Mouse (Mus musculus) kidney, embryonic 15.5 days (tissue): ENCODE data around the gene Gal3st3. TPM values are rescaled to one million over a fixed set of nuclear protein-coding genes. Genes with fewer than 3 reads are reported as not detected.
A peak's percentile ranks its signal among the peaks of the same experiment; 100 is the strongest.

Source experiments
- ATAC-seq: fragments of 200-750 bp; cut with Nextera tagmentation; replicated peaks from 2 replicates; pipeline ENCODE4 v1.8.0; 2017; ENCODE audit warnings: moderate TSS enrichment; ENCODE audit not compliant: low FRiP score
- H3K27ac ChIP-seq: fragments of 300-500 bp; sonication (generic); 2 replicates; pipeline ENCODE4 v1.5.1; 2015; ENCODE audit warnings: mild to moderate bottlenecking, inconsistent platforms
- H3K27me3 ChIP-seq: fragments of 300-500 bp; sonication (generic); 2 replicates; pipeline ENCODE4 v1.6.1; 2015; ENCODE audit warnings: inconsistent platforms
- H3K36me3 ChIP-seq: fragments of 300-500 bp; sonication (generic); 2 replicates; pipeline ENCODE4 v1.6.1; 2015; ENCODE audit warnings: inconsistent platforms
- H3K4me1 ChIP-seq: fragments of 300-500 bp; sonication (generic); 2 replicates; pipeline ENCODE4 v1.6.1; 2015; ENCODE audit warnings: inconsistent platforms
- H3K4me2 ChIP-seq: fragments of 300-500 bp; sonication (generic); 2 replicates; pipeline ENCODE4 v1.6.1; 2015; ENCODE audit warnings: moderate library complexity, mild to moderate bottlenecking, inconsistent platforms
- H3K4me3 ChIP-seq: fragments of 300-500 bp; sonication (generic); replicated peaks from 2 replicates; pipeline ENCODE4 v1.5.1; 2015; ENCODE audit warnings: mild to moderate bottlenecking, inconsistent platforms
- H3K9ac ChIP-seq: fragments of 300-500 bp; sonication (generic); 2 replicates; pipeline ENCODE4 v1.6.1; 2015; ENCODE audit warnings: mild to moderate bottlenecking, inconsistent platforms
- H3K9me3 ChIP-seq: fragments of 300-500 bp; sonication (generic); replicated peaks from 2 replicates; pipeline ENCODE4 v1.6.1; 2016; ENCODE audit warnings: inconsistent platforms
- WGBS: fragments of 180-500 bp; shearing (Covaris S2); methylation state at CpG from one replicate; pipeline ENCODE4 v1.1.7; 2015; ENCODE audit warnings: mixed read lengths; 5-methylcytosine and 5-hydroxymethylcytosine counted together
- polyA plus RNA-seq: library from polyadenylated mRNA; unstranded; fragments of >200 nt; fragmentation: Nextera tagmentation; extraction: Ambion mirVana; gene quantifications from 2 replicates; pipeline ENCODE4 v1.2.1, GENCODE M21; 2015

Gal3st3 gene
- polyA plus RNA-seq, 1 experiment from 2014 or later = 3.9 TPM

GRCm38 (mm10) chr19:5275736-5276135 is 22.4 kb upstream of the Gal3st3 start:
- no peaks in the 10 kb centered on the region for H3K27me3 ChIP-seq
- H3K9ac ChIP-seq = no peak overlapping the region
- ATAC-seq = no peak
- H3K4me2 ChIP-seq = no peak overlapping the region
- peaks cover 64% of the 10 kb centered on the region for H3K36me3 ChIP-seq
- no peak overlapping the region for H3K4me3 ChIP-seq
- peaks cover 27% of the 10 kb centered on the region for H3K4me1 ChIP-seq
- no peaks in the 10 kb centered on the region for H3K9me3 ChIP-seq
- 94% methylated on average over 5 of the region's 5 CpGs for WGBS
- no peak overlapping the region for H3K27ac ChIP-seq

- Histone ChIP-seq H3K4me2 (no peak overlapping the region), H3K9me3 (no peaks in the 10 kb centered on the region), H3K4me1 (peaks cover 22% of the 10 kb centered on the region), H3K4me3 (no peak overlapping the region), H3K27me3 (no peaks in the 10 kb centered on the region), H3K9ac (no peak overlapping the region), H3K27ac (no peak overlapping the region), H3K36me3 (peaks cover 72% of the 10 kb centered on the region)
- 91% methylated on average over 2 of the region's 2 CpGs for WGBS
- no peak for ATAC-seq
These were observed 21.6 kb upstream of the Gal3st3 start for GRCm38 (mm10) chr19:5276531-5276930.

DNA sequence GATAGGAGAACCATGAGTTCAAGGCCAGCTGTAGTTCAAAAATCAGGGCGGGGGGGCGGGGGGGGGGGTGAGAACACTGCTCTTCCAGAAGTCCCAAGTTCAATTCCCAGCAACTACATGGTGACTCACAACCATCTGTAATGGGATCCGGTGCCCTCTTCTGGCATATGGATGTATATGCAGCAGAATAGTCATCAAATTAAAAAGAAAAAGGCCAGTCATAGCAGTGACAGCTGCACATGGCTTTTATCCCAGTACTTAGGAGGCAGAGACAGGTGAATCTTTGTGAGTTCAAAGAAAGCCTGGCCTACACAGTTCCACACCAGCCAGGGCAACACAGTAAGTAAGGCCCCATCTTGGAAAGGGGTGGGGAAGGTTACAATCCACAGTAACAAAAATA is 21.0 kb upstream of the Gal3st3 start:
- Histone ChIP-seq H3K36me3 (peaks cover 78% of the 10 kb centered on the region), H3K9me3 (no peaks in the 10 kb centered on the region), H3K27me3 (no peaks in the 10 kb centered on the region), H3K27ac (no peak overlapping the region), H3K9ac (no peak overlapping the region), H3K4me3 (no peak overlapping the region), H3K4me2 (no peak overlapping the region), H3K4me1 (peaks cover 15% of the 10 kb centered on the region)
- no peak for ATAC-seq
- 98% methylated on average over 3 of the region's 3 CpGs for WGBS

- no peaks in the 10 kb centered on the region for H3K27me3 ChIP-seq
- peaks cover 90% of the 10 kb centered on the region for H3K36me3 ChIP-seq
- no peak overlapping the region for H3K27ac ChIP-seq
- 79% methylated on average over 8 of the region's 8 CpGs for WGBS
- H3K4me1 ChIP-seq = peaks cover 12% of the 10 kb centered on the region
- no peak for ATAC-seq
- no peak overlapping the region for H3K4me2 ChIP-seq
- H3K4me3 ChIP-seq = no peak overlapping the region
- no peak overlapping the region for H3K9ac ChIP-seq
- H3K9me3 ChIP-seq = no peaks in the 10 kb centered on the region
These were observed 19.8 kb upstream of the Gal3st3 start for GRCm38 (mm10) chr19:5278381-5278780.

DNA sequence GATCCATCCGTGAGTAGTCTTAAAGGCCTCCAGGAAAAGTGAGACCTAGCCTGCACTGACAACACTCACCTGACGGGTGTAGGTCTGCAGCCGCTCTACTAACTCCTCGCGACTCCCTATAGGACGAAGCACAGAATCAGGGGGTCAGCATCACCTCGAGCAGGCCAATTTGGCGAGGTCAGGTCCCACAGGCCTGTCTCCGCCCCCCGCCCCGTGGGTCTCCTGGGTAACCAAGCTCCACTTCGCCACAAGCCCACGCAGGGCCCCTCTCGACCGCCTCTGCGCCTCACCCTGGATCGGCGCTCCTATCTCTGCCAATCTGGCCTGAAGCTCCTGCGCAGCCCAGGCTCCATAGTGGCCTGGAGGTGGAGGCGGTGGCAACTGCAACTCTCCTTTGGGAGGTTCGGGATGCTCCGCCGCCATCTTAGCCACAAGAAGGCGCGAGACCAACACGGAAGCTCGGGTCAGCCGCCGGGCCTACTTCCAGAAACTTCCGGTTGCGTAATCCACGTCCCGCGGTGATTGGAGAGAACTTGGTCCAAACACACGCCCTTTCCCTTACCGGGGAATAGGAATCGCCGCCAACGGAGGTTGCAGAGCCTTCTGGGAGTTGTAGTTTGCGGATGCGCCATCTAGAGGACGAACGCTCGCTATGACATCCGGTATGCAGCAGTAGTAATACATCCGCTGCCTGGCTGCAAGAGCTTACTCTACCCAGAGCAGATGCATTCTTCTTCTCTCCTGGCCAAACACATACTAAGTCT is 3.0 kb upstream of the Gal3st3 start, which contains the start of gene Sf3b2:
TSS of gene Sf3b2 (minus strand) at position 484 of the 764 bp plus-strand sequence.
- Histone ChIP-seq H3K4me1 (peaks cover 48% of the 10 kb centered on the region), H3K4me2 (peak within 1 kb of the TSS; percentile 80), H3K27me3 (peaks cover 11% of the 10 kb centered on the region; the same call in 1 of the 2 replicates), H3K27ac (peak within 1 kb of the TSS; percentile 91), H3K4me3 (peak within 1 kb of the TSS; percentile 94), H3K9me3 (no peaks in the 10 kb centered on the region), H3K36me3 (peaks cover 41% of the 10 kb centered on the region), H3K9ac (peak within 1 kb of the TSS; percentile 83)
- ATAC-seq = peak; percentile 96
- WGBS = under 1% methylated on average over 46 of the region's 46 CpGs

DNA sequence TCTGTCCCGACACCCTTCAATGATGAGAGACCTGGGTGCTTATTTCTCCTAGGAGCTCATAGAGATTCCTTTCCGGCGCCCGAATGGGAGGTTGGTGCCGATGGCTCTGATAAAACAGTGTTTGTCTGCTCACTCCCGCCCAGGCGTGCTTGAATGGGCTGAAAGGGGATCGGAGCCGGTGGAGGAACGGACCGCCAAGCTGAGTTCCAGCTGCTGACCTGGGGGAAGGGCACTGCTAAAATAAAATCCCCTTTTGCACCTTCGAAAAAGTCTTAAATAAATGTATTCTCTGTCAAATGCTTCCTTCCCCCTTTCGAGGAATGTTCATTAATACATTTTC is 2.4 kb upstream of the Gal3st3 start:
- H3K9ac ChIP-seq = peak overlapping the region; percentile 66
- 6% methylated on average over 13 of the region's 13 CpGs for WGBS
- H3K36me3 ChIP-seq = peaks cover 36% of the 10 kb centered on the region
- peak overlapping the region; percentile 94 for H3K4me3 ChIP-seq
- H3K27me3 ChIP-seq = peaks cover 11% of the 10 kb centered on the region; the same call in 1 of the 2 replicates
- peaks cover 48% of the 10 kb centered on the region for H3K4me1 ChIP-seq
- H3K4me2 ChIP-seq = peak overlapping the region; percentile 71
- H3K27ac ChIP-seq = peak overlapping the region; percentile 91
- ATAC-seq = peak; percentile 57
- no peaks in the 10 kb centered on the region for H3K9me3 ChIP-seq

DNA sequence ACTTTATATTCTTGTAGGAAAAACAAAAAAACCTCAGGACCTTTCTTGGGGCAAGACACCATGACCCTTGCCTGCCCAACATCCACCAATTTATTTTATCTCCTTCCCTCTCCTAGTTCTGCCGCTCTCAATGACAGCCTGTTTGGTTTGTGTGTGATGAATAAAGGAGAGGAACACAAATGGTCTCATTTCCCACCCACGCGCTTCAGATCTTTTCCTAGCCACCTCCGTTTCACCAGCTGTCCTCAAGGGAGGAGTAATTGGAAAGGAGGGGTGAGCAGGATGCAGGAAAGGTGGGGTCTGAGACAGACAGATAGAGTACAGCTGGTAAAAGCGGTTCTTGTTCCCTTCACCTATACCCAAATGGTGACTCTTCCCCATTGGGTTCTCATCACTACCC is 1.5 kb upstream of the Gal3st3 start:
- H3K9me3 ChIP-seq = no peaks in the 10 kb centered on the region
- no peak overlapping the region for H3K4me3 ChIP-seq
- peaks cover 27% of the 10 kb centered on the region for H3K36me3 ChIP-seq
- no peak for ATAC-seq
- peaks cover 11% of the 10 kb centered on the region; the same call in 1 of the 2 replicates for H3K27me3 ChIP-seq
- 29% methylated on average over 5 of the region's 5 CpGs for WGBS
- H3K9ac ChIP-seq = no peak overlapping the region; the same call in 1 of the 2 replicates
- H3K27ac ChIP-seq = no peak overlapping the region
- H3K4me2 ChIP-seq = peak overlapping the region; percentile 71; the same call in 1 of the 2 replicates
- H3K4me1 ChIP-seq = peaks cover 48% of the 10 kb centered on the region

DNA sequence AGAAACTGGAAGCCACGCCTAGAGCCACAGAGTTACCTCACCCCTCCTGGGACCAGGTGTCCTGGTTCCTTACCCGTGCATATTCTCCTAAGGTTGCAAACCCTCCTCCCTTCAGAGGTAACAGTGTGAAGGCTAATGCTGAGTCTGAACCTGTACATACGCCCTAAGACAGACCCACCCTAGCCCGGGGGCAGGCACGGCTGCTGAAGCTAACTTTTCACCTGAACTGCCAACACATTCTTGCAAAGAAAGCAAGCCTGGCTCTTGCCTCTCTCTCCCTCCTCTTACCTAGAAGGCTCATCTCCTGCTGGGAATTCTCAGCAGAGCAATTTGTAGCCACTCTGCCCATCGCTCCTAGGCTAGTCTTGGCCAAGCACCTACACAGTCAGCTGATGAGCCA is 2.5 kb downstream of the Gal3st3 start:
- 80% methylated on average over 6 of the region's 6 CpGs for WGBS
- no peak for ATAC-seq
- Histone ChIP-seq H3K27me3 (peaks cover 11% of the 10 kb centered on the region; the same call in 1 of the 2 replicates), H3K4me3 (no peak overlapping the region), H3K27ac (no peak overlapping the region), H3K9me3 (no peaks in the 10 kb centered on the region), H3K4me2 (no peak overlapping the region), H3K36me3 (no peaks in the 10 kb centered on the region), H3K9ac (no peak overlapping the region), H3K4me1 (peaks cover 34% of the 10 kb centered on the region)

GRCm38 (mm10) chr19:5302455-5302854 is 4.3 kb downstream of the Gal3st3 start:
- Histone ChIP-seq H3K36me3 (no peaks in the 10 kb centered on the region), H3K9ac (no peak overlapping the region), H3K4me1 (peaks cover 20% of the 10 kb centered on the region), H3K9me3 (no peaks in the 10 kb centered on the region), H3K4me3 (no peak overlapping the region), H3K27me3 (peaks cover 9% of the 10 kb centered on the region), H3K27ac (no peak overlapping the region), H3K4me2 (no peak overlapping the region)
- ATAC-seq = no peak
- WGBS = 20% methylated on average over 4 of the region's 4 CpGs

- WGBS = 93% methylated on average over 6 of the region's 6 CpGs
- Histone ChIP-seq H3K4me2 (no peak overlapping the region), H3K4me1 (peaks cover 5% of the 10 kb centered on the region; the same call in 1 of the 2 replicates), H3K27me3 (peaks cover 7% of the 10 kb centered on the region; the same call in 1 of the 2 replicates), H3K36me3 (peaks cover 6% of the 10 kb centered on the region), H3K27ac (no peak overlapping the region), H3K9me3 (no peaks in the 10 kb centered on the region), H3K9ac (no peak overlapping the region), H3K4me3 (no peak overlapping the region)
- ATAC-seq = no peak
These were observed 8.1 kb downstream of the Gal3st3 start for GRCm38 (mm10) chr19:5306279-5306678.

- peaks cover 5% of the 10 kb centered on the region; the same call in 1 of the 2 replicates for H3K4me1 ChIP-seq
- H3K27ac ChIP-seq = no peak overlapping the region
- peak overlapping the region; percentile 52 for H3K4me2 ChIP-seq
- H3K36me3 ChIP-seq = peaks cover 6% of the 10 kb centered on the region
- H3K4me3 ChIP-seq = peak overlapping the region; percentile 23
- H3K27me3 ChIP-seq = peaks cover 7% of the 10 kb centered on the region; the same call in 1 of the 2 replicates
- no peak overlapping the region for H3K9ac ChIP-seq
- 47% methylated on average over 98 of the region's 98 CpGs for WGBS
- ATAC-seq = no peak
- H3K9me3 ChIP-seq = no peaks in the 10 kb centered on the region
These were observed 9.0 kb downstream of the Gal3st3 start for GRCm38 (mm10) chr19:5306968-5307734.

DNA sequence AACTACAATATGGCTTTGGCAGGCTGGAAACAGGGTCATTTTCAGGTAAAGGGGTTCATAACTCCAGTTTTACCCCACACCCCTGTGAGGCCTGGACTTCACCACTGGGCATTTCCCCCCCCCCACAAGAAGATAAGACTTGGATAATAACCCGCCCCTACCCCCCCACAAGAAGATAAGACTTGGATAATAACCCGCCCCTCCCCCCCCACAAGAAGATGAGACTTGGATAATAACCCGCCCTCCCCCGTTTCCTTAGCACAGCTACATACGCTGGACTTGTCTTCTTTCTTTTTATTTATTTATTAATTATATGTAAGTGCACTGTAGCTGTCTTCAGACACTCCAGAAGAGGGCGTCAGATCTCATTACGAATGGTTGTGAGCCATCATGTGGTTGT is 10.9 kb downstream of the Gal3st3 start:
- Histone ChIP-seq H3K9me3 (no peaks in the 10 kb centered on the region), H3K27ac (no peak overlapping the region), H3K4me1 (peaks cover 5% of the 10 kb centered on the region; the same call in 1 of the 2 replicates), H3K36me3 (peaks cover 6% of the 10 kb centered on the region), H3K4me3 (no peak overlapping the region), H3K4me2 (no peak overlapping the region), H3K9ac (no peak overlapping the region), H3K27me3 (peaks cover 7% of the 10 kb centered on the region; the same call in 1 of the 2 replicates)
- no peak for ATAC-seq
- 81% methylated on average over 7 of the region's 7 CpGs for WGBS
